Mouse (Mus musculus) neutrophil, adult 5-6 weeks (primary cell): ENCODE measurements around the gene Rnf126. TPM values are rescaled to one million over a fixed set of nuclear protein-coding genes. Genes with fewer than 3 reads are reported as not detected.

Source experiments
- ATAC-seq: fragments of 151-379, 151-347 bp; 2 replicates; pipeline ENCODE4 v1.8.0; 2017; ENCODE audit warnings: mild to moderate bottlenecking, moderate TSS enrichment; ENCODE audit not compliant: insufficient number of reproducible peaks, poor library complexity, low FRiP score, severe bottlenecking; ENCODE audit errors: extremely low read depth
- total RNA-seq: library from RNA; stranded (forward); fragments of 200-1000 nt; gene quantifications from 2 replicates; pipeline ENCODE4 v1.2.3, GENCODE M21; 2017

Rnf126 gene
- total RNA-seq, 1 experiment from 2014 or later = 15.9 TPM

GRCm38 (mm10) chr10:79712499-79713126 lies 54.1 kb downstream of the Rnf126 start:
- no peak; the same call in 1 of the 2 replicates for ATAC-seq

GRCm38 (mm10) chr10:79712029-79712428 lies 54.7 kb downstream of the Rnf126 start:
- ATAC-seq = no peak

GRCm38 (mm10) chr10:79709307-79709706 lies 57.4 kb downstream of the Rnf126 start:
- no peak for ATAC-seq

- no peak for ATAC-seq
These were observed 58.1 kb downstream of the Rnf126 start for GRCm38 (mm10) chr10:79708668-79709067.

Other genes with a start within 250 kb of the Rnf126 start
- 1.8 and 1.9 TPM in 2 replicates for gene Plpp2, start 233.2 kb downstream of the Rnf126 start, total RNA-seq
- gene Mier2, start 211.8 kb downstream of the Rnf126 start, total RNA-seq = 18.9 and 21.2 TPM in 2 replicates
- not detected in 2 replicates for gene Theg, start 179.6 kb downstream of the Rnf126 start, total RNA-seq
- not detected in 2 replicates for gene C2cd4c, start 152.9 kb downstream of the Rnf126 start, total RNA-seq
- not detected in 2 replicates for gene Shc2, start 129.0 kb downstream of the Rnf126 start, total RNA-seq
- not detected in 2 replicates for gene Odf3l2, start 121.2 kb downstream of the Rnf126 start, total RNA-seq
- gene Madcam1, start 102.4 kb downstream of the Rnf126 start, total RNA-seq = not detected in 2 replicates
- gene Tpgs1, start 97.6 kb downstream of the Rnf126 start, total RNA-seq = 16.0 and 16.1 TPM in 2 replicates
- 90.5 and 95.5 TPM in 2 replicates for gene Cdc34, start 84.8 kb downstream of the Rnf126 start, total RNA-seq
- gene Gzmm, start 77.9 kb downstream of the Rnf126 start, total RNA-seq = 1.5 and 2.9 TPM in 2 replicates
- gene Bsg, start 62.5 kb downstream of the Rnf126 start, total RNA-seq = 105 and 111 TPM in 2 replicates
- gene Hcn2, start 50.3 kb downstream of the Rnf126 start, total RNA-seq = not detected in 2 replicates
- 21.9 and 24.6 TPM in 2 replicates for gene Polrmt, start 20.4 kb downstream of the Rnf126 start, total RNA-seq
- not detected in 2 replicates for gene Fgf22, start 11.9 kb downstream of the Rnf126 start, total RNA-seq
- 1.0 and 2.6 TPM in 2 replicates for gene Fstl3, start 10.3 kb upstream of the Rnf126 start, total RNA-seq
- gene Prss57, start 24.0 kb upstream of the Rnf126 start, total RNA-seq = 1.1 and 1.2 TPM in 2 replicates
- gene Palm, start 26.6 kb upstream of the Rnf126 start, total RNA-seq = 40.6 and 42.1 TPM in 2 replicates
- 1.0 and 1.4 TPM in 2 replicates for gene Misp, start 54.0 kb upstream of the Rnf126 start, total RNA-seq
- gene Ptbp1, start 87.5 kb upstream of the Rnf126 start, total RNA-seq = 101 and 117 TPM in 2 replicates
- gene Prtn3, start 107.5 kb upstream of the Rnf126 start, total RNA-seq = not detected in 2 replicates
- 0.93 and 1.7 TPM in 2 replicates for gene Plppr3, start 107.7 kb upstream of the Rnf126 start, total RNA-seq
- gene Elane, start 119.3 kb upstream of the Rnf126 start, total RNA-seq = not detected in 2 replicates
- not detected in 2 replicates for gene Cfd, start 123.9 kb upstream of the Rnf126 start, total RNA-seq
- 14.0 and 15.0 TPM in 2 replicates for gene Med16, start 142.0 kb upstream of the Rnf126 start, total RNA-seq
- not detected in 2 replicates for gene Gm26602, start 143.9 kb upstream of the Rnf126 start, total RNA-seq
- gene Kiss1r, start 150.0 kb upstream of the Rnf126 start, total RNA-seq = 1.4 and 2.4 TPM in 2 replicates
- gene R3hdm4, start 154.3 kb upstream of the Rnf126 start, total RNA-seq = 147 and 149 TPM in 2 replicates
- gene Arid3a, start 160.1 kb upstream of the Rnf126 start, total RNA-seq = 58.8 and 68.0 TPM in 2 replicates
- gene Wdr18, start 193.2 kb upstream of the Rnf126 start, total RNA-seq = 11.4 and 15.9 TPM in 2 replicates
- gene Grin3b, start 203.8 kb upstream of the Rnf126 start, total RNA-seq = not detected in 2 replicates
- 80.7 and 81.4 TPM in 2 replicates for gene Tmem259, start 217.4 kb upstream of the Rnf126 start, total RNA-seq
- 284 and 308 TPM in 2 replicates for gene Cnn2, start 221.6 kb upstream of the Rnf126 start, total RNA-seq
- gene Abca7, start 229.5 kb upstream of the Rnf126 start, total RNA-seq = 45.9 and 53.7 TPM in 2 replicates
- gene Arhgap45, start 249.7 kb upstream of the Rnf126 start, total RNA-seq = 695 and 736 TPM in 2 replicates